Mouse (Mus musculus) ES-E14 (cell line): Measurements from ENCODE around the gene Cacna1h.

Experiments
- CHD2 ChIP-seq: IDR thresholded peaks from 2 replicates; pipeline ENCODE4 v1.6.1; 2014; ENCODE audit warnings: mild to moderate bottlenecking, low read depth, low read length, inconsistent platforms
- HCFC1 ChIP-seq: IDR thresholded peaks from 2 replicates; pipeline ENCODE4 v1.6.1; 2012; ENCODE audit warnings: low read length, inconsistent platforms, borderline replicate concordance; ENCODE audit not compliant: insufficient read depth
- MAFK ChIP-seq: IDR thresholded peaks from 2 replicates; pipeline ENCODE4 v1.6.1; 2014; ENCODE audit warnings: mild to moderate bottlenecking, low read depth, low read length, inconsistent platforms; ENCODE audit not compliant: insufficient read depth
- ZC3H11A ChIP-seq: IDR thresholded peaks from 2 replicates; pipeline ENCODE4 v1.6.1; 2012; ENCODE audit warnings: low read depth, mild to moderate bottlenecking, inconsistent platforms, low read length, borderline replicate concordance
- ZNF384 ChIP-seq: IDR thresholded peaks from 2 replicates; pipeline ENCODE4 v1.6.1; 2012; ENCODE audit warnings: low read depth, low read length, inconsistent platforms

DNA sequence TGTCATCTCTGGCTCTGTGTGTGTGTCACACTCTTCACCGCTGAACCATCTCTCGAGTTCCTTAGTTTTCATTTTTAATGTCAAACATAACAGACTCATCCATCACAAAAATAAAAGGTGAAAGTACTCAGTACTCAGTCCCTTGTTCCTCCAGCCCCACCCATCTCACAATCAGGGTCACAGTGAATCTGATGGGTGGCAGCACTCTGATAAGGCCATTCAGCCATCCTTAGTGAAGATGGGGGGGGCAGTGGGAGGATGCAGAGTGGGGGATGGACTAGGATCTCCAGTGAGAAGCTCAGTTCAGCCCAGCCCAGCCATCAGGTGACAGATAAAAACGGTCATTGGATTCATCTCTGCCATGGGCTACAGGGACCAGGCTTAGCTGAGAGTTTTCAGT lies 64.6 kb downstream of the Cacna1h start, which contains the start of gene Tpsg1:
- no peak for TF ChIP-seq HCFC1
- TF ChIP-seq MAFK: no peak
- no peak for TF ChIP-seq ZC3H11A
- no peak for TF ChIP-seq CHD2
- no peak for TF ChIP-seq ZNF384
